Mouse (Mus musculus): Measurements from ENCODE around the gene Arl5c. TPM values are rescaled to one million over a fixed set of nuclear protein-coding genes. Genes with fewer than 3 reads are reported as not detected.
A peak's percentile ranks its signal among the peaks of the same experiment; 100 is the strongest.

The Arl5c gene
- polyA plus RNA-seq, 1 experiment from 2014 or later, result 6.4 TPM

- WGBS, result 3% methylated on average over 32 of the region's 34 CpGs
- Histone ChIP-seq H3K27me3 (replicated peaks; ENCODE audit: control insufficient read depth, insufficient read depth, low read length) (no peaks in the 10 kb centered on the region), H3K9me3 (ENCODE audit: control insufficient read depth, low read length) (no peaks in the 10 kb centered on the region), H3K36me3 (ENCODE audit: control insufficient read depth, insufficient read depth) (peaks cover 4% of the 10 kb centered on the region), H3K4me2 (ENCODE audit: low read length) (peak overlapping the region; percentile 89), H3K27ac (ENCODE audit: low read length) (peak overlapping the region; percentile 92), H3K9ac (replicated peaks; ENCODE audit: low read depth, low read length) (peak overlapping the region; percentile 97), H3K4me1 (replicated peaks; ENCODE audit: control insufficient read depth, insufficient read depth, low read length) (peaks cover 45% of the 10 kb centered on the region), H3K4me3 (replicated peaks; ENCODE audit: low read length) (peak overlapping the region; percentile 94)
- ATAC-seq, result peak; percentile 3; the same call in 1 of the 2 replicates
Measured at GRCm38 (mm10) chr11:98021565-98022252, 25.7 kb upstream of the Arl5c start.

GRCm38 (mm10) chr11:98021118-98021517 lies 25.1 kb upstream of the Arl5c start:
- Histone ChIP-seq H3K9ac (replicated peaks; ENCODE audit: low read depth, low read length) (peak overlapping the region; percentile 97), H3K4me2 (ENCODE audit: low read length) (peak overlapping the region; percentile 89), H3K27me3 (replicated peaks; ENCODE audit: control insufficient read depth, insufficient read depth, low read length) (no peaks in the 10 kb centered on the region), H3K9me3 (ENCODE audit: control insufficient read depth, low read length) (no peaks in the 10 kb centered on the region), H3K4me3 (replicated peaks; ENCODE audit: low read length) (peak overlapping the region; percentile 94), H3K4me1 (replicated peaks; ENCODE audit: control insufficient read depth, insufficient read depth, low read length) (peaks cover 45% of the 10 kb centered on the region), H3K27ac (ENCODE audit: low read length) (no peak overlapping the region), H3K36me3 (ENCODE audit: control insufficient read depth, insufficient read depth) (peaks cover 5% of the 10 kb centered on the region)
- ATAC-seq, result no peak
- 42% methylated on average over 2 of the region's 2 CpGs for WGBS

GRCm38 (mm10) chr11:98020710-98021109 lies 24.7 kb upstream of the Arl5c start:
- Histone ChIP-seq H3K27me3 (replicated peaks; ENCODE audit: control insufficient read depth, insufficient read depth, low read length) (no peaks in the 10 kb centered on the region), H3K4me3 (replicated peaks; ENCODE audit: low read length) (peak overlapping the region; percentile 18; the same call in 1 of the 2 replicates), H3K9me3 (ENCODE audit: control insufficient read depth, low read length) (no peaks in the 10 kb centered on the region), H3K9ac (replicated peaks; ENCODE audit: low read depth, low read length) (no peak overlapping the region), H3K4me2 (ENCODE audit: low read length) (peak overlapping the region; percentile 47), H3K4me1 (replicated peaks; ENCODE audit: control insufficient read depth, insufficient read depth, low read length) (peaks cover 41% of the 10 kb centered on the region), H3K27ac (ENCODE audit: low read length) (peak overlapping the region; percentile 85; the same call in 1 of the 2 replicates), H3K36me3 (ENCODE audit: control insufficient read depth, insufficient read depth) (peaks cover 7% of the 10 kb centered on the region)
- WGBS, result 48% methylated on average over 1 of the region's 1 CpGs
- no peak for ATAC-seq

- WGBS, result 14% methylated on average over 8 of the region's 8 CpGs
- ATAC-seq, result peak; percentile 23; the same call in 1 of the 2 replicates
- Histone ChIP-seq H3K27me3 (replicated peaks; ENCODE audit: control insufficient read depth, insufficient read depth, low read length) (no peaks in the 10 kb centered on the region), H3K9me3 (ENCODE audit: control insufficient read depth, low read length) (no peaks in the 10 kb centered on the region), H3K9ac (replicated peaks; ENCODE audit: low read depth, low read length) (peak overlapping the region; percentile 52), H3K4me1 (replicated peaks; ENCODE audit: control insufficient read depth, insufficient read depth, low read length) (peaks cover 39% of the 10 kb centered on the region), H3K27ac (ENCODE audit: low read length) (peak overlapping the region; percentile 85), H3K4me3 (replicated peaks; ENCODE audit: low read length) (peak overlapping the region; percentile 18), H3K36me3 (ENCODE audit: control insufficient read depth, insufficient read depth) (peaks cover 11% of the 10 kb centered on the region), H3K4me2 (ENCODE audit: low read length) (peak overlapping the region; percentile 47)
Measured at GRCm38 (mm10) chr11:98019883-98020610, 24.1 kb upstream of the Arl5c start.

GRCm38 (mm10) chr11:98018858-98019641 lies 23.1 kb upstream of the Arl5c start:
- Histone ChIP-seq H3K9ac (replicated peaks; ENCODE audit: low read depth, low read length) (peak overlapping the region; percentile 52), H3K4me3 (replicated peaks; ENCODE audit: low read length) (no peak overlapping the region)

GRCm38 (mm10) chr11:98018222-98018621 lies 22.2 kb upstream of the Arl5c start:
- H3K36me3 ChIP-seq (ENCODE audit: control insufficient read depth, insufficient read depth), result peaks cover 16% of the 10 kb centered on the region
- H3K4me3 ChIP-seq (replicated peaks; ENCODE audit: low read length), result no peak overlapping the region
- no peak overlapping the region for H3K27ac ChIP-seq (ENCODE audit: low read length)
- WGBS, result 66% methylated on average over 6 of the region's 6 CpGs
- no peak overlapping the region for H3K4me2 ChIP-seq (ENCODE audit: low read length)
- H3K27me3 ChIP-seq (replicated peaks; ENCODE audit: control insufficient read depth, insufficient read depth, low read length), result no peaks in the 10 kb centered on the region
- H3K4me1 ChIP-seq (replicated peaks; ENCODE audit: control insufficient read depth, insufficient read depth, low read length), result peaks cover 37% of the 10 kb centered on the region
- H3K9ac ChIP-seq (replicated peaks; ENCODE audit: low read depth, low read length), result no peak overlapping the region
- H3K9me3 ChIP-seq (ENCODE audit: control insufficient read depth, low read length), result no peaks in the 10 kb centered on the region
- no peak for ATAC-seq

More at GRCm38 (mm10) chr11:98018858-98019641, 23.1 kb upstream of the Arl5c start:
- Histone ChIP-seq H3K27me3 (replicated peaks; ENCODE audit: control insufficient read depth, insufficient read depth, low read length) (no peaks in the 10 kb centered on the region), H3K9me3 (ENCODE audit: control insufficient read depth, low read length) (no peaks in the 10 kb centered on the region), H3K4me1 (replicated peaks; ENCODE audit: control insufficient read depth, insufficient read depth, low read length) (peaks cover 39% of the 10 kb centered on the region), H3K27ac (ENCODE audit: low read length) (peak overlapping the region; percentile 85), H3K4me2 (ENCODE audit: low read length) (peak overlapping the region; percentile 47), H3K36me3 (ENCODE audit: control insufficient read depth, insufficient read depth) (peaks cover 15% of the 10 kb centered on the region)
- WGBS, result 22% methylated on average over 10 of the region's 10 CpGs
- ATAC-seq, result peak; percentile 32; the same call in 1 of the 2 replicates

- ATAC-seq, result no peak
- Histone ChIP-seq H3K27me3 (replicated peaks; ENCODE audit: control insufficient read depth, insufficient read depth, low read length) (no peaks in the 10 kb centered on the region), H3K36me3 (ENCODE audit: control insufficient read depth, insufficient read depth) (peaks cover 16% of the 10 kb centered on the region), H3K4me1 (replicated peaks; ENCODE audit: control insufficient read depth, insufficient read depth, low read length) (peaks cover 33% of the 10 kb centered on the region), H3K9ac (replicated peaks; ENCODE audit: low read depth, low read length) (no peak overlapping the region), H3K9me3 (ENCODE audit: control insufficient read depth, low read length) (no peaks in the 10 kb centered on the region), H3K27ac (ENCODE audit: low read length) (no peak overlapping the region), H3K4me2 (ENCODE audit: low read length) (no peak overlapping the region), H3K4me3 (replicated peaks; ENCODE audit: low read length) (no peak overlapping the region)
- 91% methylated on average over 4 of the region's 4 CpGs for WGBS
Measured at GRCm38 (mm10) chr11:98016824-98017223, 20.8 kb upstream of the Arl5c start.

GRCm38 (mm10) chr11:98016177-98016576 lies 20.2 kb upstream of the Arl5c start:
- Histone ChIP-seq H3K9me3 (ENCODE audit: control insufficient read depth, low read length) (no peaks in the 10 kb centered on the region), H3K36me3 (ENCODE audit: control insufficient read depth, insufficient read depth) (peaks cover 16% of the 10 kb centered on the region), H3K4me2 (ENCODE audit: low read length) (no peak overlapping the region), H3K27ac (ENCODE audit: low read length) (no peak overlapping the region), H3K4me3 (replicated peaks; ENCODE audit: low read length) (no peak overlapping the region), H3K4me1 (replicated peaks; ENCODE audit: control insufficient read depth, insufficient read depth, low read length) (peaks cover 27% of the 10 kb centered on the region), H3K27me3 (replicated peaks; ENCODE audit: control insufficient read depth, insufficient read depth, low read length) (no peaks in the 10 kb centered on the region), H3K9ac (replicated peaks; ENCODE audit: low read depth, low read length) (no peak overlapping the region)
- 92% methylated on average over 5 of the region's 5 CpGs for WGBS
- no peak for ATAC-seq

- no peak overlapping the region for H3K9ac ChIP-seq (replicated peaks; ENCODE audit: low read depth, low read length)
- no peaks in the 10 kb centered on the region for H3K9me3 ChIP-seq (ENCODE audit: control insufficient read depth, low read length)
- H3K36me3 ChIP-seq (ENCODE audit: control insufficient read depth, insufficient read depth), result peaks cover 24% of the 10 kb centered on the region
- no peaks in the 10 kb centered on the region for H3K4me1 ChIP-seq (replicated peaks; ENCODE audit: control insufficient read depth, insufficient read depth, low read length)
- H3K4me3 ChIP-seq (replicated peaks; ENCODE audit: low read length), result no peak overlapping the region
- WGBS, result 89% methylated on average over 10 of the region's 10 CpGs
- H3K27me3 ChIP-seq (replicated peaks; ENCODE audit: control insufficient read depth, insufficient read depth, low read length), result no peaks in the 10 kb centered on the region
- H3K4me2 ChIP-seq (ENCODE audit: low read length), result no peak overlapping the region
- ATAC-seq, result no peak
- H3K27ac ChIP-seq (ENCODE audit: low read length), result no peak overlapping the region
Measured at GRCm38 (mm10) chr11:98012831-98013230, 16.9 kb upstream of the Arl5c start.
